Mouse (Mus musculus) C2C12 (cell line): ENCODE results near the gene Itm2c.

ENCODE experiments used
- CEBPB ChIP-seq: IDR thresholded peaks from one replicate; pipeline ENCODE4 v1.6.1; 2011; ENCODE audit warnings: low read depth, mild to moderate bottlenecking, control low read depth, moderate library complexity
- CTCF ChIP-seq: IDR thresholded peaks from one replicate; pipeline ENCODE4 v1.5.1; 2011; ENCODE audit not compliant: control insufficient read depth, insufficient read depth, insufficient read length
- FOSL1 ChIP-seq: IDR thresholded peaks from one replicate; pipeline ENCODE4 v1.8.0; 2011; ENCODE audit warnings: mild to moderate bottlenecking, low read length; ENCODE audit not compliant: poor library complexity, insufficient read depth, severe bottlenecking
- MAX ChIP-seq: IDR thresholded peaks from one replicate; pipeline ENCODE4 v1.6.1; 2011; ENCODE audit warnings: mild to moderate bottlenecking, control low read depth
- MYOD1 ChIP-seq: IDR thresholded peaks from one replicate; pipeline ENCODE4 v1.6.1; 2011; ENCODE audit warnings: low read depth; ENCODE audit not compliant: control insufficient read depth, insufficient read length
- MYOG ChIP-seq: IDR thresholded peaks from one replicate; pipeline ENCODE4 v1.6.1; 2011; ENCODE audit not compliant: control insufficient read depth, insufficient read length; ENCODE audit errors: extremely low read depth
- USF1 ChIP-seq: IDR thresholded peaks from one replicate; pipeline ENCODE4 v1.6.1; 2011; ENCODE audit warnings: low read depth, mild to moderate bottlenecking, control low read depth, moderate library complexity

GRCm38 (mm10) chr1:85882003-85882402 is 12.1 kb upstream of the Itm2c start:
- TF ChIP-seq MAX (no peak), CTCF (no peak), MYOD1 (no peak), USF1 (no peak), MYOG (no peak), CEBPB (no peak), FOSL1 (no peak)
